Mouse (Mus musculus) E14TG2a.4 (cell line): ENCODE results near the gene Mios.

Source experiments
- CTCF ChIP-seq: conservative IDR thresholded peaks from 2 replicates; pipeline ENCODE4 v1.5.1; 2014; ENCODE audit warnings: low read length
- POU5F1 ChIP-seq: IDR thresholded peaks from 2 replicates; pipeline ENCODE4 v1.6.1; 2014; ENCODE audit warnings: low read length, borderline replicate concordance

GRCm38 (mm10) chr6:8285401-8285960 lies 76.5 kb downstream of the Mios start:
- no peak for TF ChIP-seq CTCF
- TF ChIP-seq POU5F1 = no peak
